ENCODE assay signal across 9 mouse cellular contexts in genomic region chr8:93626807-93627526, GRCm38 (mm10).
DNase-seq lines count a peak whose midpoint lies in the region; ATAC-seq lines count a peak whose summit lies in the region.
"Had no signal": no experiment of that assay in that cellular context is flagged by ENCODE, and none has a peak within 500 bp of the region (broad histone marks: within the 10 kb centered on the region; RNA-seq: fewer than 3 reads in every experiment).

No protein-coding gene starts in this region.

- peak; percentile 67; the same call in 1 of the 2 replicates for ATAC-seq in heart, embryonic 12.5 days (ENCODE audit: insufficient number of reproducible peaks, low FRiP score)
- peak; percentile 75 for ATAC-seq in midbrain, embryonic 14.5 days (ENCODE audit: low FRiP score, low TSS enrichment)
- peak; percentile 71; the same call in 1 of the 2 replicates for ATAC-seq in stomach, embryonic 16.5 days (ENCODE audit: insufficient read depth, low FRiP score)
- no peak for ATAC-seq in granulocyte monocyte progenitor cell, adult 5-6 weeks (replicated peaks; ENCODE audit: poor library complexity, severe bottlenecking)

- no peak overlapping the region for H3K9ac ChIP-seq in heart, embryonic 12.5 days
- H3K9ac ChIP-seq in midbrain, embryonic 14.5 days (replicated peaks; ENCODE audit: low read length): 0 out of 2 replicates have a peak overlapping the region, but pooled peaks have one; percentile 7
- no peak overlapping the region for H3K9ac ChIP-seq in stomach, embryonic 16.5 days (ENCODE audit: low read length)

- H3K4me2 ChIP-seq in heart, embryonic 12.5 days: peak overlapping the region; percentile 53
- peak overlapping the region; percentile 32 for H3K4me2 ChIP-seq in midbrain, embryonic 14.5 days (ENCODE audit: low read length)
- H3K4me2 ChIP-seq in stomach, embryonic 16.5 days (ENCODE audit: low read depth, low read length): peak overlapping the region; percentile 33; the same call in 1 of the 2 replicates

- H3K27me3 ChIP-seq in heart, embryonic 12.5 days (replicated peaks): 0 out of 2 replicates have a peak, but pooled peaks cover 3% of the 10 kb centered on the region
- H3K27me3 ChIP-seq in midbrain, embryonic 14.5 days (ENCODE audit: control insufficient read depth, insufficient read depth, low read length): no peaks in the 10 kb centered on the region
- 0 out of 2 replicates have a peak, but pooled peaks cover 2% of the 10 kb centered on the region for H3K27me3 ChIP-seq in stomach, embryonic 16.5 days (ENCODE audit: control insufficient read depth, insufficient read depth, low read length)

- H3K4me1 ChIP-seq in heart, embryonic 12.5 days (replicated peaks): peaks cover 23% of the 10 kb centered on the region
- peaks cover 12% of the 10 kb centered on the region for H3K4me1 ChIP-seq in midbrain, embryonic 14.5 days (ENCODE audit: control insufficient read depth, insufficient read depth, low read length)
- peaks cover 11% of the 10 kb centered on the region for H3K4me1 ChIP-seq in stomach, embryonic 16.5 days (ENCODE audit: control insufficient read depth, insufficient read depth, low read length)

- peak; percentile 52 for DNase-seq in 3T3-L1 (ENCODE audit: low read depth, low spot score)
- peak; percentile 73 to 79 for DNase-seq in adrenal gland, adult (ENCODE audit: inconsistent age in 2 of 2, low spot score in 1 of 2)
- peak; percentile 65 for DNase-seq in embryo, embryonic 11 days
- peak; percentile 10 to 22 for DNase-seq in left cerebral cortex, adult 9 months (ENCODE audit: low spot score in 2 of 2)
- DNase-seq in midbrain, embryonic 14.5 days: peak; percentile 85

- 0 out of 2 replicates have a peak overlapping the region, but pooled peaks have one; percentile 6 for H3K4me3 ChIP-seq in heart, embryonic 12.5 days
- H3K4me3 ChIP-seq in midbrain, embryonic 14.5 days (replicated peaks; ENCODE audit: low read depth, low read length): no peak overlapping the region
- H3K4me3 ChIP-seq in stomach, embryonic 16.5 days (replicated peaks; ENCODE audit: low read length): no peak overlapping the region
- H3K4me3 ChIP-seq: layer of hippocampus, adult 2 months had no signal

- no peaks in the 10 kb centered on the region for H3K9me3 ChIP-seq in heart, embryonic 12.5 days (replicated peaks)
- H3K9me3 ChIP-seq in midbrain, embryonic 14.5 days (ENCODE audit: control insufficient read depth, low read length): no peaks in the 10 kb centered on the region
- H3K9me3 ChIP-seq in stomach, embryonic 16.5 days (replicated peaks; ENCODE audit: control insufficient read depth, low read length): no peaks in the 10 kb centered on the region

- peak overlapping the region; percentile 48 for H3K27ac ChIP-seq in heart, embryonic 12.5 days (ENCODE audit: poor library complexity, severe bottlenecking)
- peak overlapping the region; percentile 63 for H3K27ac ChIP-seq in midbrain, embryonic 14.5 days (replicated peaks; ENCODE audit: low read depth, low read length)
- no peak overlapping the region for H3K27ac ChIP-seq in stomach, embryonic 16.5 days (ENCODE audit: low read length)
- H3K27ac ChIP-seq: layer of hippocampus, adult 2 months had no signal

- WGBS in heart, embryonic 12.5 days: 16% methylated on average over 18 of the region's 18 CpGs
- 17% methylated on average over 18 of the region's 18 CpGs for WGBS in midbrain, embryonic 14.5 days
- 25% methylated on average over 18 of the region's 18 CpGs for WGBS in stomach, embryonic 16.5 days

- H3K36me3 ChIP-seq in heart, embryonic 12.5 days: no peaks in the 10 kb centered on the region
- no peaks in the 10 kb centered on the region for H3K36me3 ChIP-seq in midbrain, embryonic 14.5 days (ENCODE audit: control insufficient read depth, insufficient read depth, low read length)
- H3K36me3 ChIP-seq in stomach, embryonic 16.5 days (ENCODE audit: control insufficient read depth, insufficient read depth, low read length): no peaks in the 10 kb centered on the region

Comparison
In these comparisons a context has a peak if more than half of its experiments do, and no peak if none do; other contexts are left out.
1. DNase-seq: peak in every context shown above with its lines; median percentile 85 in midbrain, embryonic 14.5 days; 76 in adrenal gland, adult; 65 in embryo, embryonic 11 days; 52 in 3T3-L1; 16 in left cerebral cortex, adult 9 months.